Mouse (Mus musculus) erythroblast, embryonic 14.5 days (primary cell): ENCODE results near the gene Map4k3.

Experiments
- GATA1 ChIP-seq: IDR thresholded peaks from 2 replicates; pipeline ENCODE4 v1.6.1; 2012; ENCODE audit warnings: low read length, inconsistent platforms, mixed read lengths
- TAL1 ChIP-seq: IDR thresholded peaks from 3 replicates; pipeline ENCODE4 v1.6.1; 2012; ENCODE audit warnings: low read length, inconsistent platforms, mixed read lengths

DNA sequence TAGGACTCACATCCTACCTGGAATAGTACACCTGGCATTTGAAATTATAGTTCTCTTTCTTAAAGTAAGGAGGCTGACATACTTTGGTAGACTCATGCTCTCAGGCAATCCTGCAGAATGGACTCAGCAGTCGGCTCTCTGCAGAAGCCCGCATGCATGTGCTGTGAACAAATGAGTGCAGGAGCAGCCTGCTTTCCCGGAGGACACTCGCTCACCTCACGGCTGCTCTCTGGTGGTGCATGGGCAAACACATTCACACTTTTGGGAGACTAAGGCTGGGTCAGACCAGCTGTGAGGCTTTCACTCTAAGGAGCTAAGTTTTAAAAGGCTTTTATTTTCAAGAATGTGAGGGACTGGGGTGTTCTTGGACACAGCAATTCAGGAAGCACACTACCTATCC, 109.4 kb downstream of the Map4k3 start:
- TF ChIP-seq GATA1, result no peak
- TF ChIP-seq TAL1, result no peak
